Mouse (Mus musculus) cerebellum, postnatal 10 days (tissue): ENCODE measurements at regions not wholly inside any gene's neighbourhood (a gene's known extent, or its start where the extent isn't known, plus 50 kb on each side); places are given as distances from the start of the nearest gene placed in this dataset.

Experiments
- DNase-seq, 2 experiments: peaks; one replicate each; pipeline ENCODE4 v3.0.0; 2021; ENCODE audit warnings: mixed read lengths in 2 of 2

DNA sequence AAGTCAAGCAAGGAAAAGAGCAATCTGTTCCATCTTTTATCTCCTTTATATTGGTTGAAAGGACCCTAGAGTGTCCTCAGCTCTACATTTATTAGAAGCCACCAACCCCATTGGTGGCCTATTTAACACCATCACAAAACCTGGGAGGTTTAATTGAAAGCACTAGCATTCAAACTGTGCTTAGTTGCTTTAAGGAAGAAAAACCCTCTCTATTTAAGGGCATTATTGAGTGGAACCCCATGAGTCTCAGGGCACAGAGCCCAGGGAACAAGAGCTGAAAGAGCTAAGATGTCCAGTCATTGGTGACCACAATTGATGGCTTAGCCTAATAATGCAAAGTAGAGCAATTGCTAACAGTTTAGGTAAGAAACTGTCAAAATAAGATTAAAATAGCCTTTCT, 72.6 kb upstream of the Btbd3 start:
- peak in 1 of 2 experiments; percentile 9 for DNase-seq

DNA sequence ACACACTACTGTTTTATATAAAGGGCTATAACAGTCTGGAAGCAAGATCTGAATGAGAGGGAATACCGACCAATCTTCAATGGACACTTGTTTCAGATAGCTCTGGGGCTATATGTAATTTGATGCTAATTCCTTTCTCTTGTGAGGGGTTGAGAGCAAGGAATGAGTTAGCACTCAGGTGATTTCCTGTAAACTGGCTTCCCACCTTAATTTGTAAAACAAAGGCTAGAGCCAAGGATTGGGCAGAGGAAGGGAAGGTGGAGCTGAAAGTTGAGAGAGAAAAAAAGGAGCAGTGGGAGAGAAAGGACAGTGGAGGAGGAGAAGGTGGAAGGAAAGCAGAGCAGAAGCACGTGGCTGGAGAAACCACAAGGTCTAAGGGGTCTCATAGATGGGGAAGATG, 71.5 kb upstream of the Btbd3 start:
- DNase-seq, result no peak

DNA sequence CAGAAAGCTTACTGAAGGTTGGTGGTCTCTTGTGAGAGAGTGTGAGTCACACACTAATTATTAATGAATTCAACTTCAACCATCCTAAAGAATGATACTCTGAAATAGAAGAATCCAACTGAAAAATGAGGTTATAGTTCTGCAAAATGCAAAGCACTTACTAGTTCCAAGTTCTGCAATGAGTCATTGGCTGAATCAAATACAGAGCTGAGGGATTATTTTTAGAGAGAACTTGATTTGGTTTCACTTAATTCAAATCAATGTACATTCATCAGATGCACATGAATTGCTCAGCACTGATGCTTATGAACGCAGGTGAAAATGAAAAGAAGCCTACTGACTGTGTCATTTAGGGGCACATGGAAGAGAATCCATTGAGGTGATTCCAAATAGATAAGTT, 69.7 kb upstream of the Btbd3 start:
- DNase-seq, result no peak

DNA sequence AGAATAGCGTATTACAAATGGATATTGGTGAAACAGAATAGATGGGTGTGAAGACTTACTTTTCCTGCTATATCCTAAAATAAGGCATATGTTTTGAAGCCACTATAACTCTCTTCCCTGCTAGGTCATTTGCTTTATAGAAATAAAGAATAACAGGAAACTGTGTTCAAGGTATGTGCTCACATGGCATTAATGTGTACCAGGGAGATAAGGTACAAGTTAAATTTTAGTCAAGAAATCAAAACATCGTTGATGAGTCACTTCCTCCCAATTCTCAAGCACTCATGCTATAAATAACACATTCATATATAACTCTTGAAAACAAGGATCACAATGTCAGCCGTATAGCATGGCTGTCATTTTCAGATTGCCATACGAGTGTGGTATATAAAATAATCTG, 62.8 kb upstream of the Btbd3 start:
- DNase-seq, result no peak

DNA sequence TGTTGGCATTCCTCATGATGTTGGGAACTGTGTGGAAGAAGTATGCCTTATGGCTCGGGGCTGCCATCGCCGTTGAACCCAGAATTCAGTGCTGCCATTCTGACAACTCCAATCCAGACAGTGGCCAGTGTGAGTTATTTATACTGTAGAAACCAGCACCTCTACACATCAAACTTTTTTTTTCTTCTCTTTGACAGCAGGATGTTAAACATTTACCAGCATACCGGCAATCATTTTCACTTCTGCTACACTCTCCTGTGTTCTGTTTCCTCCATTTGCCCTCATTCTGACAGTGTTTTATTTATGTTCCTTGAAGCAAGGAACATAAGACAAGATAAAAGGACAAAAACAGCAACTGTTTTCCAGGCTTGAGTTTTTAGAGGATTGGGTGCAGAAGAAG, 57.3 kb upstream of the Btbd3 start:
- DNase-seq, result no peak
